Mouse (Mus musculus) ovary, postnatal 10 days (tissue): ENCODE data around the gene Cxcl3.

Experiments used
- DNase-seq: peaks from one replicate; pipeline ENCODE4 v3.0.0; 2022; ENCODE audit warnings: low spot score

Gene Cxcl3

DNA sequence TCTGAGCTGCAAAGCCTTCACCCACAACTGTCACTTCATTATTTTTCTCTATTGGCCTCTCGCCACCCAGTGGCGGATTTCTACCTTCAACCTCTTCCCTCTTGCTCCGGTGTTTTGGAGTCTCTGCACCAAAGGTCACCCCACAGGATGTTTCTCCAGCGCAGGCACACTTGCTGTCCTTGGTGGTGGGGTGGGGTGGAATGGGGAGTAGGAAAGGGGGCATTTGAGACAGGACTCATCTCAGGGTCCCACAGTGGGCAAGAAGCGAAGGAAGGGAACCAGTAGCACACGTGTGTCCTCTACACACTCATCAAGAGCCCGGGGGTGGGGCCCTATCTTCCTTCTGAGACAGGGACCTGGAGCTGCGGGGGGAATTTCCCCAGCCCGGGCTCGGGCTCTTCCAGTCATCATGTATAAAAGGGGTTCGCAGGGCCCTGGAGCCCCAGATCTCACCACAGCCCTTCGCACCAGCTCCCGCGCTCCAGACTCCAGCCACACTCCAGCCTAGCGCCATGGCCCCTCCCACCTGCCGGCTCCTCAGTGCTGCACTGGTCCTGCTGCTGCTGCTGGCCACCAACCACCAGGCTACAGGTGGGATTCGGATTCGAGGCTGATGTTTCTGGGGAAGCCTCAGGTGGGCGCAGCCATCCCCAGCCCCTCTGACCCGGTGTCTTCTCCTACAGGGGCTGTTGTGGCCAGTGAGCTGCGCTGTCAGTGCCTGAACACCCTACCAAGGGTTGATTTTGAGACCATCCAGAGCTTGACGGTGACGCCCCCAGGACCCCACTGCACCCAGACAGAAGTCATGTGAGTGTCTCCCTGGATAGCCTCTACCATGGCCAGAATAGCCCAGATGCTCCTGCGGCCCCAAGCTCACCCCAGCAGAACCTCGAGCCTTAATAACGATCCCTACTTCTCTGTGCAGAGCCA is at the start of gene Cxcl3:
Cxcl3 (plus strand) TSS at position 445 of the 930 bp plus-strand sequence.
- DNase-seq, result no peak

DNA sequence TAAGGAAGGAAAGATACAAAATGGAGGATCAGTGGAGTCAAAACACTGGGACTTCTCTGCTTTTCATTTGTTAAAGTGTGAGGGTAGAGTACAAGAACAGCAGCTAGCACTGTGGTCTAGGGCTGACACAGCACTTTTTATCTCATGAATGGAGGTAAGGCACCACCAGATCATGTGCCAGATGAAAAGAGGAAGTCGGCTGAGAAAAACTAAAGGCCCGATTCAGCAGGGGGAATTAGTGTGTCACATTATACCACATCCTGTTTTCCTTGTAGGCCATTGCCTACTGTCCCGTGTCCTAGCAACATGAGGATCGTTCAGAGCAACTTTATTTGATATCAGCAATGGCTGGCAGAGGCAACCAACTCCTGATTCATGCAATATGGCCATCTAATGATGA is 43.9 kb upstream of the Cxcl3 start:
- no peak for DNase-seq

DNA sequence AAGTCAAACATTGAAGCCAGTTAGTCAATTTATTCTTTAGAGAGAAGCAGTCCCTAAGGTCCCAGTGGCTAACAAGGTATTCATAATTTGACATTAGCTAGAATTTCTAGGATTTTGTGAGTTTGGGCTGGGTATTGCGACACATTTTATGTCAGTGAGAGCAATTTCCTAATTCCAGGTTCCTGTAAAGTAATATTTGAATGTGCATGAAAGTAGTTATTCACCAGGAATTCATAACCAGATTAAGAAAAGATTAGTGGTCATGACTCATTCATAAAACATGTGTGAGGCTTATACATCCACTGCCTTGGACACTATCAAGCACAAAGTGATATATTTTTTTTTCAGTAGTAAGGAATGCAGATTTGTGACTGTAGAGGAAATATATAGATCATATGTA is 32.0 kb upstream of the Cxcl3 start:
- no peak for DNase-seq

DNA sequence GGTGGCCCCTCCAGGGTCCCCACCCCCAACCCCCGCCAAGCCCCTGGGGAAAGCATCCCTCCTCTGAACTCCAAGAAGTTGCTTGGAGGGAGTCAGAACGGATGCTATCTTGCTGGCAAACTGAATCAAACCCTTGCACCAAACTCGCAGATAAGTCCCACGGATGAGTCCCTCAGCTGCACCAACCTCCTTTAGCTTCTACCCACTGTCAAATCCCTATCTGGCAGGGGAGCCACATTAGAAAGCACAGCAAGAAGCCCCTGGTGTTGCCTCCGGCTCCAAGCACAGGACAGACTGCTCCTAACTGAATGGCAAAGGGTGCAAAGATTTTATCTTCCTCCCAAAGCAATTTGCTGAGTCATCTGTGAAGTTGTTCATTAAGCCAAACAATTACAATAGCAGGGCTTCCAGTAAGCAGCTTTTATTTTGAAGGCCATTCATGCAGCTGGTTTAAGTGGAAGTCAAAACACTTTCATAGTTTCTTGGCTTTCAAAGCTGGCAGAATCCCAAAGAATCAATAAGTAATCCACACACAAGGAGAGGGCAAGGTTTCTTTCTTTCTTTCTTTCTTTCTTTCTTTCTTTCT is 27.8 kb upstream of the Cxcl3 start:
- no peak for DNase-seq

DNA sequence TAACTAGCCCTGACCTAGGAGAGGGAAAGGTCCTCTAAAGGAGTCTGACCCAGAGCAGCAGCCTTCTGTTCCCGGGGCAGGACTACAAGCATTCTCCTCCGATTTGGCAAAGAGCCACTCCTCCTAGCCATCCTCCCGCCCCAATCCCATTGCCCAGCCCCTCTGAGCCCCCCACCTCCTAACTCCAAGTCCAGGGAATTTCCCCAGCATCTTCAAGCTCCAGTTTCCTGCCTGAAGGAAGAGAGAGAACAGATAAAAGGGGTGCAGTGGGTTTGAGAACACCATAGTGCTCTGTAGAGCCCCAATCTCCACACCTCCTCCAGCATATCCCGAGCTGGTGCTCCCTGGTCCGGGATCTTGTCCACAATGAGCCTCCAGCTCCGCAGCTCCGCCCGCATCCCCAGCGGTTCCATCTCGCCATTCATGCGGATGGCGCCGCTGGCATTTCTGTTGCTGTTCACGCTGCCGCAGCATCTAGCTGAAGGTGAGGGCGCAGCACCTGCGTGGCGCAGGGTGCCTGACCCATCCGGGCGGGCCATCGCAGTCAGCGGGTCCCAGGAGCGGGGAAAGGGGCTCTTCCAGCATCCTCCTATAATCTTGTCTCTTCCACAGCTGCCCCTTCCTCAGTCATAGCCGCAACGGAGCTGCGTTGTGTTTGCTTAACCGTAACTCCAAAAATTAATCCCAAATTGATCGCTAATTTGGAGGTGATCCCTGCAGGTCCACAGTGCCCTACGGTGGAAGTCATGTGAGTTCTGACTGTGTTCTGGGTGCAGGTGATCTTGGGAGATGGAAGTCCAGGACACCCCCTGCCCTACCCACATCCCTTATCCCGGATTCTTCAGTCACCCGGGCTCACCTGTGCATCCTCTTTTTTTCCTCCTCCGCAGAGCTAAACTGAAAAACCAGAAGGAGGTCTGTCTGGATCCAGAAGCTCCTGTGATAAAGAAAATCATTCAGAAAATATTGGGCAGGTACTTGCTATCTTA is 26.5 kb upstream of the Cxcl3 start, which contains the start of gene Cxcl5:
Cxcl5 (plus strand) TSS at position 284 of the 989 bp plus-strand sequence.
- DNase-seq, result no peak

DNA sequence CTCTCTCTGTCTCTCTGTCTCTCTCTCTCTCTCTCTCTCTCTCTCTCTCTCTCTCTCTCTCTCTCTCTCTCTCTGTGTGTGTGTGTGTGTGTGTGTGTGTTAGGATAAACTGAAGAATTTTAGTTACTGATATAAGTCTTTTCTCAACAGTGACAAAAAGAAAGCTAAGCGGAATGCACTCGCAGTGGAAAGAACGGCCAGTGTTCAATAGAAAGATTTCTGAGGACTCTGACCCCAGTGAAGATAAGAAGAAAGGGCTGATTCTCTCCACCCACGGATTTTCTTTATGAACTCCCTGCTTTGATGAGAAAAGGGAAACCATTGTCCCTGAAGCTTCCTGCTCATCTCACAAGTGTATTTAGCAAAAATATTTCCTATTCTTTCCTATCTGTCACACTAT is 25.6 kb upstream of the Cxcl3 start:
- no peak for DNase-seq

DNA sequence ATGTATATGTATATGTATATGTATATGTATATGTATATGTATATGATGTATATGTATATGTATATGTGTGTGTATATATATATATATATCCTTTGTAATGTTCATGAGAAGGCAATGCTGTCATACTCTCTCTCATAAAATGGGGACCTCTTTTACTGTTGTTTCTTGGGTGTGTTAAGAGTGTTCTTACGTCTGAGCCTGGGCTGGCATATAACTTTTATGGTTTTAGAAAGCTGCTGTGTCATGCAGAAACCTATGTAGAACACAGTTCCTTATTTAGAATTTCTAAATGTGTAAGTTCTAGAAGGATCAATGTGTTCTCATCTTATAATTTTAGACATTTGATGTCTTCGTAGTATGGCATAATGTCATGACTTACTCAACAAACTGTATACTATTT is 25.1 kb upstream of the Cxcl3 start:
- no peak for DNase-seq

DNA sequence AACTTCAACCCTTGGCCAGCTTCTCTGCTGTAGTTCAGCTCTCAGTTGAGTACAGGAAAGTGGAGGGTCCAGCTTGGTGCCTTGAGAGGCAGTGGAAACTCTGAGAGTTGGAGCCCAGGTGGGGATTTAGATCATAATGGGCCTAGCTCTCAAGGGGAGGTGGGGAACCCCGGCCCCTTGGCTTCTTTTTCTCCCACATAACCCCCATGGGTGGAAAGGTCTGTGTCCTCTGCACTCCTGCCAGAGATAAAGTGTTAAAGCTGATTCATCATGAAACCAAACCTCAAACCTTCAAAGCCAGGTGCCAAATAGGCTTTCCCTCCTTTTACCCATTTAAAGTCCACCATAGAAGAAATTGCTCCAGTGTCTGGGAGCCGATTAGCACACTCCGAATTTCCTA is 24.1 kb upstream of the Cxcl3 start:
- no peak for DNase-seq

DNA sequence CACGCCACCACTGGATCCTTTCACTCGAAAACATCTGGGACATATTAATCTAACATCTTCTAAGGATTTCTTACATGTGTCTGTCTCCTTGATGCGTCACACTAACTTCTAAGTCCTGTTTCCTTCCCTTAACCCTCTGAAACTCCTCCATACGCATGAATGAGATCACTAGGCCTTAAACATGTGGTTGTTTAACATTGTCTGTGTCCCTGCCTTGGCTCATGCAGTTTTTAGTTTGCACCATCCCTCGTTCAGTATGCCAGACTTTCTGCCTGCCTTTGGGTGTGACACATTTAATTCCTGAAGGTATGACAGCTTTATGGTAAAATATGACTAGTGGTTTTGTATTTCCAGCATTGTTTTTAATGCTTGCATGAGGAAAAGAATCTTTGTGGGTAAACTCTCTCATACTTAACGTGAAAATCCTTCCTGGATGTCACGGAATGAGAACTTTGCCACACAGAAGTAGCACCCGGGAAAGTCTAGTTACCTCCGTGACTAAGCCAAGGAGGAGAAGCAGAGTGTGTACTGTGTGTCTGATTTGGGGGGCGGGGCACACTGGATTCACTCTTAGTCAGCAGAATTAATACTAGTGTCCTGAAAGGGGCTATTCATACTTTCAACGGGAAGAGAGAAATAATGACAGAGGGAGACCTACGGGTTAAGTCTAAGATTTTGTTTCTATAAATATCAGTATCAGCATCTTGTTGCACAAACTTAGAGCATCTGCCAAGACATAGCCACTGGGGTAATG is 21.8 kb upstream of the Cxcl3 start:
- no peak for DNase-seq

DNA sequence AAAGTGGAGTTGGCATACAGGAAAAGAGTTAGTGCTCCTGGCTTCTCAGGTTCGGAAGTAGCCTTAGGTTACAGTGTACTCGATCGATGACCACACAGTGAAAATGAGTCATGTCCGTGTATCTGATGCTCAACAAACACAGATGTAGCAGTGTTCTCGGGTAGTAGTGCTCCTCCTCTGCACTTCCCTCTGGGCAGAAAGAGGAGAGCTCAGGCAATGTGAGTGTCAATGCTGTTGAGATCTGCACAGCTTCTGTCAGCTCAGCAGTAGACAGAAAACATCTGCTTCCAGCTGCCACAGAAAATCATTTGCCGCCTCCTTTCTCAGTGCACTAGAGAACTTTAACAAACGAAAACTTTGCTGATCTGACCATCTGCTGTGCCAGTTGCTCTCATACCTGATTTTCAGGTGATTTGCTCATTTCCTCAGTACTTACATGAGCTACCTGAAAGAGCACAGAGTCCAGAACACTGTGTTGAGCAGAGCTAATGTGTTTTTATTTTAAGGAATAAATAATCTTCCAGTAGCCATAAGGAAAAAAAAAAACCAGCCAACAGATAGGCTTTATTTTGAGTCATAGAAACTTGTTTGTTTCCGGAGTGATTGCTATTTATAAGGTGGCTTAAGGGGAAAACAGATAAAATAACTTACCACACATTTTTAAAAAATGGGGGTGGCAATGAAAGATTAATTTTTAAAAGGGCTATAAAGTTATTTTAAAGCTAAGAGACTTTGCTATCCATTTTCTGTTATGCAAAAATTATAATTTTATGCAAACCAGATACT is 19.9 kb upstream of the Cxcl3 start:
- no peak for DNase-seq

DNA sequence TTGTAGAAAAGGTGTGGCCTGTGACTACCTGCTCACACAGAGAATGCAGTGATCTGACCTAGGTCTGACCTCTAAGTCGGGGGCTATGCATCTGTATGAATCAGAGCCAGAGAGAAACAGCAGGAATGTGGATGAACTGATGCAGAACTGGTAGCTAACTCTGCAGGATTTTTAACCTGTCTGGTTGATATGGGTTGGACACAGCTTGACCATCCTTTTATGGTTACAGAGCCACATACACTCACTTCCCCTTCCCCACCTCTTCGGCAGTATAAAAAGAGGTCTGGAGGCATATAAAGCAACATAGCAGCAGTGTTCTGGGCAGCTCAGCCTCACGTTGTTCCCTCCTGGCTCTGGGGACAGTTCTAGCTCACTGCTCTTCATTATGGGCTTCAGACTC is 17.7 kb upstream of the Cxcl3 start, which contains the start of gene Ppbp:
Ppbp (plus strand) TSS at position 301 of the 400 bp plus-strand sequence.
- DNase-seq, result no peak

DNA sequence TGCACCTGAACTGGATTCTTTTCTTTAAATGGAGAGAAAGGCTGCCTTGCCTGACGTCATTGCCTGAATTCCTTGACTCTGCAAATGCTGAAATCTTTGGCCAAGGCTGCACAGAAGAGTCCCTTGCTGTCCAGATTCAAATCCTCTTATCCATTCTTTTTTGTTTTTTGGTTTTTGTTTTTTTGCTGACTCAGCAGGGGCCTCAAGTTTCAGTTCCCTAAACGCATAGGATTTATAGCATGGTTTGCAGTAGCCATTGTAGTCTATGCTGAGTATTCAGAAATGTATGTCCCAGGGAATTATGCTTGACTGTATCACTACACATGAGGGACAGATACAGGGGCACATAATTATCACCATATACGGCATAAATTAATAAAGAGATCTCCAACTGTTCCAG is 14.5 kb upstream of the Cxcl3 start:
- DNase-seq, result no peak

DNA sequence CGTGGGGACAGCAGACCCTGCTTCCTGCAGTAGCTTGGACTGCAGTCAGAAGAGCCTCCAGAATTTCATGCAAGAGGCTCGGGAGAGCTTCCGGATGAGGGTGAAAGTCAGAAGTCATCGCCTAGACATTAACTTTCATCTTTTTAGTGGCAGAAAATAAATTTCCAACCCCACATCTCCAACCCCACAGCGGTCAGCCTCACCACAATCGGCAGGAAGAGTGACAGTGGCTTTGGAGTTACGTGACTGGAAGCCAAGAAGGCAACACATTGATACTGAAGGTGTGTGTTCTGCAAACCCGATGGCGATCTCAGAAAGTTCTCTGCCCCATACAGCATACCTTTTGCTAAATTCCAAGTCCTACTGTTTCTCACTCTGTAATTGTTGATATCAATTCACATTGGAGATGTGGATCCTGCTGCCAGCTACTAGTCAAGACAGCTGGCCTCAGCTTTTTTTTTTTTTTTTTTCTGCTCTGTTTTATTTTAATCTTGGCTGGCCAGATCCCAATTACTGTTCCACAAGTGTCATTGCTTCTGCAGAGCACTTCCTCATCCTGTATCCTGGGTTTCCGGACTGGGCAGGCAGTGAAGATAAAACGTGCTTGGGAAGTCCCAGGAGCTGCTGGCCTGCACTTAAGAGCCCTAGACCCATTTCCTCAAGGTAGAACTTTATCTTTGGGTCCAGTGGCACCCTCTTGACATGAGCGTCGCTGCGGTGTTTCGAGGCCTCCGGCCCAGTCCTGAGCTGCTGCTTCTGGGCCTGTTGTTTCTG is 13.8 kb upstream of the Cxcl3 start, which contains the start of gene Pf4:
Pf4 (plus strand) TSS at position 556 of the 774 bp plus-strand sequence.
- no peak for DNase-seq

DNA sequence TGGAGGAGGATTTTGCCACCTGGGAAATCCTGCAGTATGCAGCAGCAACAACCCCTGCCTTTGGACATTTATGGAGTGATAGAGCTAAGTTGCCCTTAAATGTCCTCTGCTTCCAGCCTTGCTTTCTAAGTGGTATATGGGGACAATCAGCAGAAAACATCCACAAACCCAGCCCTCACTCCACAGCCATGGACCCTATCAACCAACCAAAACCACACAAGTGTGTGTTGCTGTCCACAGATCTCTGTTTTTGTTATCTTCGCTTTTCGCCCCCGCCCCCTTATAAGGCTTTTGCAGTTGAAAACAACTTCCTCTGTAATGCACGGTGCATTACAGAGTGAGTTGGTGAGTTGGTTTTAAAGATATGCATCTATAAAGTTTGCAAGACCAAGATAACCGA is 10.3 kb upstream of the Cxcl3 start:
- no peak for DNase-seq

DNA sequence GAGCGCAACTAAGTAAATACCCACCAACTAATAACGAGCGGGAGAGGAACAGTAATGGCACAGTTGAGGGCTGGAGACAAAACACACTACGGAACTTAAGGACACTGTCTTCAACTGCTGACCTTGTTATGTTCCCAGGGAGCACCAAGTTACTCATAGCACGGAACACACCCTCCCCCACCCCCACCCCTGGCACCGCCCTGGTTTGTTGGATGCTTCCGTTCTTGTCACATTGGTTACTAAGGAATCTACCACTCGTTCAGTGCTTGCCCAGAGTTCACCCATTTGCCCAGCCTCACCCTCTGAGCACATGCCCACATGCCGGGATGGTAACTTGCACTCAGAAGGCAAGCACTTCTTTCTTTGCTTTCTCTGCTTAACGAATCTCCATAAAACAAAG is 8.3 kb upstream of the Cxcl3 start:
- no peak for DNase-seq

DNA sequence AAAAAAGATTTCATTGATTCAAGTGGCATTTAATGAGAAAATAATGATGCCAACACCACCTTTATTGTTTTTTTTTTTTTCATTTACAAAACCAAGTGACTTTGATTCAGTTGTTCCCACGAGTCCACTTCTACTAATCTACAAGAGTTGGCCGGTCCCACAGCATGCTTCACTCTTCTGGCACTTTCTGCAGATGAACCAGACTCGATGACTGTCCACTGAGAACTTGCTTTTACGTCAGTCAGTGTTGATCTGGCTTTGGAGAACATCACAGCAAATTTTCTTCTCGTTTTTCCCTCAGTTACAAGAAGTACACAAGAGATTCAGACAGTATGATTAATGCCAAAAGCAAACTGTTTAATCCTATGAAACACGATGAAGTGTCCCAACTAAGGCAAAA is 7.0 kb upstream of the Cxcl3 start:
- no peak for DNase-seq

DNA sequence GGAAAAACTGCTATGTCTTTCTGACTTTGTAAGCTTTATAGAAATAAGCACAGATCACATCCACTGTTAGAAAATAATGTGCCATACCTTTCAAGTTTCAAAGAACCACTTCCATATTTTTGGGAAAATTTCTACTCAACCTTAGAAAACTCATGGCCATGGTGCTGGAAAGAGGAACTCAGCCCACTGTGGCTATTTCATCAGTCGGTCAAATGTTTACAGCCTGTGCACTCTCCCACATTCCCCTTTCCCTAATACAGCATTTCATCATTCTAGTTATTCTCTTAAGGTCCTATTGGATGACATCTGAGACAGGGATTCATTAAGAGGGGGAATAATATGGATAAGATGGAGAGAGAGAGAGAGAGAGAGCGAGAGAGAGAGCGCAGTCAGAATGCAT is 2.2 kb upstream of the Cxcl3 start:
- DNase-seq, result no peak

DNA sequence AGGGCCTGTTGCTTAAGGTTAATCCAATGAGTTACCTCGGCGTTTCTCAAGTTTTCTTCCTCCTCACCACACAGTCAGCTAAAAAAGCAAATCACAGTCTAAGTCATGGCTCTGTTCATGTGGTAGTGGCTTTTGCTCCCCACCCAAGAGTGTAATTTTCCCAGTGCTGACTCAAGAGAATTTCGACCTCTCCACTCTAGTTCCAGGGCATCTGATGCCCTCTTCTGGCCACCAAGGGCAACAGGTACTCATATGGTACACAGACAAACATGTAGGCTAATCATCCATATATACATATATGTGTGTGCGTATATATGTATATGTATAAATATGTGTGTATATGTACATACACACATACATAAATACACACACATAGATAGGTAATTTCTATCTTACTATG is 2.2 kb downstream of the Cxcl3 start:
- DNase-seq, result no peak

DNA sequence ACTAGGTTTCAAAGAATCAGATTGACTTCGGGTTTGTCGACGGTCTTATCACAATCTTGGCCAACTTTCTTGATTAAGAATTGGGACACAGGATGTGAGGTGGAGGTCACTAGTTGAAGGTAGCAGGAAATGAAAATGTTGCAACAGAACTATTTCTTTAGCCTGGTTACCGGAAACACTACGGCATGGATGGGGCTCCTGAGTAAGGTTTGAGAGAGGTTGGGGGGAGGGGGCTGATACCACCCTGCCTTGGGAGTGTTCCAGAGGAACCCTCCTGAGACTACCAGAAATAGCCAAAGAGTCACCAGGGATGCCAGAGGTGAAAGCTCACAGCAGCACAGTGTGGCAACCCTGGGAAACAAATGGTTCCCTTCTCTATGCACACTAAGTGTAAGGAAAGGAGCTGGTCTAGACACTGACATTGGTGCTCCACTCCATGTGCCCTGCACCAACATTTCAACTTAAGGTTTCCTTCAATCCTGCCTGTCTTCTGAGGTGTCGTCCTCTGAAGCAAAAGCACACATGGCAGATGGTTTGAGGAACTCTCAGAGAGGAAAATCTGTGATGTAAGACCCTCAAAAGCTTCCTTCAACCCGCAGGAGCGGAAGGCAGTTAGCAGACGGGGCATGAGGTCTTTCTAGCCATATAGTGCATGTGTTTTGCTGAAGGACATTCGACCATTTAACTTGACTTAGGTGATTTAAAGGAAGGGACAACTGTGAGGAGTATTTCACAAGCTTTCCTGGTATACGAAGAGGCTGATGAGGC is 3.6 kb downstream of the Cxcl3 start:
- no peak for DNase-seq
